Mouse (Mus musculus): ENCODE measurements at regions not wholly inside any gene's neighbourhood (a gene's known extent, or its start where the extent isn't known, plus 50 kb on each side); places are given as distances from the start of the nearest gene placed in this dataset.
A peak's percentile ranks its signal among the peaks of the same experiment; 100 is the strongest.

DNA sequence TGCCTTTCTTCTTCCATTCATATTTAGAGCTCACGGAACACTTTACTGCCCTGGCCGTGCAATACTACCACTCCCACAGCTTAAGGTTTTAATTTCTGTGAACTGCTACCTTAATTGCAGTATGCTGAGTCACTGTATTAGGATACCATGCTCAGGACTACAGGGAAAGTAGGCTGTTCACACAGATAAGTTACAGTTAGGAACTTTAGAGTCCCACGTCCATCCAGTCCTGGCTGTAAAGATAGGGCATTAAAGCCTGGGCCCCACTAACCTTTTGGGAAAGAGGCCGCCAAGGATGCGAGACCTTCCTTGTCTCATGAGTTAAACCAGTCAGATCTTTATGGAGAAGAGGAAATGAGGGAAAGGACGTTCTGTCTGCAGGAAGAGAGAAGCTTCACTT, 574.6 kb downstream of the Stpg2 start:
- no peak for DNase-seq (ENCODE audit: low spot score)

GRCm38 (mm10) chr3:139783406-139783805, 577.9 kb downstream of the Stpg2 start:
- no peak for DNase-seq (ENCODE audit: low spot score)

- DNase-seq (ENCODE audit: low spot score): no peak
Measured at GRCm38 (mm10) chr3:139786510-139786909, 581.0 kb downstream of the Stpg2 start.

DNA sequence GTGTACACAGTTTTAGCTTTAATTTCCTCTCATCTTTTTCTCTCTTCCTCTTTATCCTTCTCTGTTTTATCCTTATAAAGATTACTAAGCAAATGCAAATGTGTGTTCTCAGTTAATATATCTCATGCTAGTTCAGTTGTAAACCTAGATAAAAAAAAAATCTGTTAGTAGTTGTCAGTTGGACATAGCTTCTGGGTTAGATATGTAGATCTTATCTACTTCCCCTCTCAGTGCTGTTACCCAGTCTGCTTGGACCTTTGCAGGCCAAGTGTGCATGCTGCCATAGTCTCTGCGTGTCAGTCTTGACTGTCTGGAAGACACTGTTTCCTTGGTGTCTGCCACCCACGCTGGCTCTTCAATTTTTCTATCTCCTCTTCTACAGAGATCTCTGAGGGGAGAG, 583.4 kb downstream of the Stpg2 start:
- DNase-seq (ENCODE audit: low spot score): no peak

DNA sequence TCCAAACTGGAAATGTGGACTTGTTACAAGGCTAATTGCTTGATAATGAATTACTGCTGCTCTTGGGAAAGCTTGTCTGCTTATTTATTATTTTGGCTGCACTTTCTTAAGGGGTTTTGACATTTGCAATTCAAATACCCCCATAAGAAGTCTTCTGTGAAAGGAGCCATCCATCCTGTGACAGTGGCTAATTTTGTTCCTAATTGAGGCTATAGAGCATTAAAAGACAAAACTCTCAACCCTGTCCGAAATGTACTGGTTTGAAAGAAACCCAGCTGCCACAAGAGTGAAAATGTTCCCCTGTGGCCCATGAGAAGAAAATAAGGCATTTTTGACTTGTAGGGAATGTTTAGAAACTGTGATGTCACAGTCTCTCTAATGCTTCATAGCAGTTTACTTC, 591.2 kb downstream of the Stpg2 start:
- DNase-seq (ENCODE audit: low spot score): no peak

DNA sequence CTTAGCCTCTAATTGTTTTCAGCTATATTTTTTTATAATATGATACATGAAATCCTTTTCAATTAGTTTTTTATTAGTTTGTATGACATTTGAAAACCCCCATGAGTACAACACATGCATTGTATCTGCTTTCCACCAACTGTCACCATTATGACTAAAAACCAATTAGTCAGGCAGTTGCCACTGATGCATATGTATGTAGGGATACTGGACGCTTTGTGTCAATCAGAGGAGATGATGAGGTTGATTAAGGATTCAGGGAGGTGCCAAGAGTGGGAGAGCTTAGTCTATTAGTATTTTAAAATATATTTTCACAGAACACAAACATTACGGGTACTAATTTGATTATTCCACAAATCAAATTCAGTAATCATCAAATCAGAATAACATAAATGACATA, 593.6 kb downstream of the Stpg2 start:
- no peak for DNase-seq (ENCODE audit: low spot score)

- peak; percentile 38 for DNase-seq (ENCODE audit: low spot score)
Measured at GRCm38 (mm10) chr3:139802716-139803710, 597.5 kb downstream of the Stpg2 start.

DNA sequence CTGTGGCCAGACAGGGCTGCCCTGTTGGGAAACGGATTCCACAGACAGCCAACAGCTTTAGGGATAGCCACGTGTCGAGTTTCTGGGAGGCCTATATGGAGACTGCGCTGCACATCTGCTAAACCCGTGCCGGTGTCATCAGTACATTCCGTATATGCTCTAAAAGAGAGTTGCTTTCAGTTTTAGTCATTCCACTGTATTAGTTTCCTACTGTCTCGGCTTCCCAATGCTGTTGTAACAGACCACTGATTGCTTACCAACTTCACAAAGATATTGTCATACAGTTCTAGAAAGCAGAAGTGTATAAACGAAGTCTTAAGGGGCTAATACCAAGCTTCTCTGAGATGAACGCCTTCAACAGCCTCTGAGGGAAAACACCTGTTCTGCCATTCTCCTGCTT, 622.5 kb downstream of the Stpg2 start:
- DNase-seq (ENCODE audit: low spot score): no peak

DNA sequence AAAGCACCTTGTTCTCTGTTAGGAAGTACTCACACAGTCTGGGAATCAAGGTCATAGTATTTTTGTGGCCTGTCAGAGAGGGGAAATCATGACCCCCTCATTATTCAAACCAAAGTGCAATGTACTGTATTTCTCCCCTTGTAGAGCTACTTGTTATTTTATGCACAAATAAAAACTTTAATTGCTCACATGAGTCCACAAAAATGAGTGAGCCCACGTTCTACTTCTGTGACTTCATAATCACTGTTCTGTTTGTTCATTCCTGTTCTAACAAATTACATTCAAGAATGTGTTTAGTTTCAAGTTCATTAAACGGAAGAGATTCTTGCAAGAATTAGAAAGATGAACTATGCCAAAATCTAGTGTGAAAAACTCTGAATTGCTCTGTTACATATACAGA, 623.1 kb downstream of the Stpg2 start:
- DNase-seq (ENCODE audit: low spot score): no peak

GRCm38 (mm10) chr3:139832599-139832998, 627.1 kb downstream of the Stpg2 start:
- DNase-seq (ENCODE audit: low spot score): no peak

DNA sequence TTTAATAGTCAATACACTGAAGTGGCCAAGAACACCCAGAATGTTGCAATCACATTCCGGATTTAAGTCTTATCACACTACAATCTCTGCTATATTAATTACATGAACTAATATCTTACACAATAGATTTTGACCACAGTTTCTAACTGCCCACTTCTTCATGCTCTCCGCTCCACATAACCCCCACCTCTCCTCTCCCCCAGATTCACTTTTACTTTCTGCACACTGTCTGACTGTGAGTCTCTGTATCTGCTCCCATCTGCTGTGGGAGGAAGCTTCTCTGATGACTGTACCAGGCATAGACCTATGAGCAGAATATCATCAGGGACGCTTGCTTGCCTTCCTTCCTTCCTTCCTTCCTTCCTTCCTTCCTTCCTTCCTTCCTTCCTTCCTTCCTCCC, 636.5 kb downstream of the Stpg2 start:
- no peak for DNase-seq (ENCODE audit: low spot score)

DNA sequence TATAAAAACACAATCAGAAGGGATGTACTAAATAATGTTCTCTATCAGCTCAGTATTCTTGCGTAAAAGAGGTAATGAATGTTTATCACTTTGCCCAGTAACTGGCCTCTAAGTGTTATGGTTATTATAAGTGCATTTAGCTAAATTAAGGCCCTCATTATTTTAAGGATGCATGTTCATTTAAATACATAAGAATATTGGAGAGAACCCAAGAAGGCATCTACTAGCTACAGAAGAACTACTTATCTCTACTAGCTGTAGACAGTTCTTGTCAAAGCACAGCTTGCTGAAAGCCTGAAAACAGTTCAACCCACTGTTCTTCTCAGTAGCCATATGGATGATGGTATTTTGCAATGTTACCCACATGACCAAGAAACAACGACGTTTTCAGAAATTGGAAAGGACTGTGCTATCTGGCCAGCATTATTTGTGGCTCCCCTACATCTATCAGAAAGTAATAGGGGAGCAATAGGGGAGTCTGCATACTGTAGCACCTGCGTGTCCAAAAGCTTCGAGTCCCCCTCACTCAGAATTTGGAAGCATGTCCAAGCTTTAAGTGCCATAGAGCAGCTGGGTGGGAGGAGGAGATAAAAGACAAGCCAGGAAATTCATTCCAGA, 637.6 kb downstream of the Stpg2 start:
- DNase-seq (ENCODE audit: low spot score): no peak

DNA sequence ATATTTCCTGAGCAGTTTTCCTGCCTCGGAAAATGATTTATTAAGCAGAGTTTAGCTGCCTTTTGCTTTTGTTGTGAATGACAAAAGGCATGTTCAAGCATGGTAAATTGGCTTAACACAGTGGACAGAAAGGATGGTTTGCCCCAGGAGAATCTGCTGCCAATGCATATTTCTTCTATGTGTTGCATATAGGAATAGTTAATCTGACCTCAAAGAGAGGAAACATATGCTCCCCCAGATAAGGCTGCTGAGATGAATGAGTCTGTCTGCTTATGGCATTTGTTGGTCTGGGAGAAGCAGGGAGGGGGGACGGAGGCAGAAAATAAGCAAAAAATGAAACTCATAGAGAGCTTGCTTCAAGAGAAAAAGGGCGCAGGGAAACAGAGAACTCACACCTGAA, 638.9 kb downstream of the Stpg2 start:
- no peak for DNase-seq (ENCODE audit: low spot score)

DNA sequence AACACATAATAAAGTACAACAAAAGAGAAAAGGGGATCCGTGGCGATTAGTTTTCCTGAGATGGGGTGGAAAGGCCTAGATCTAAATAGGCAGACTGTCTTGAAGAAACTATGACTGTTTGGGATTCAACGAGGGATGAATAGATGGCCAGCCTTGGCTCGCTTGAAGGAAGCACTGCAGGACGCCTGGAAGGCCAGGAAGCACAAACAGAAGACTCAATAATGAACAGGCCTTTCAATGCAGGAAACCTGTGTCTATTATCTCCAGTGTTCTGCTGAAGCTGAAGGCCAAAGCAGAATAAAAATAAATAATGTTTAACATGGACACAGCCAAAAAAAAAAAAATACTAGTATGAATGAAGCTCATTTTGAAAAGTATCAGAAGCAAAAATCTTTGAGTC, 642.3 kb downstream of the Stpg2 start:
- no peak for DNase-seq (ENCODE audit: low spot score)

- no peak for DNase-seq (ENCODE audit: low spot score)
Measured at GRCm38 (mm10) chr3:139859966-139860635, 654.6 kb downstream of the Stpg2 start.

GRCm38 (mm10) chr3:139860831-139861371, 655.4 kb downstream of the Stpg2 start:
- no peak for DNase-seq (ENCODE audit: low spot score)

DNA sequence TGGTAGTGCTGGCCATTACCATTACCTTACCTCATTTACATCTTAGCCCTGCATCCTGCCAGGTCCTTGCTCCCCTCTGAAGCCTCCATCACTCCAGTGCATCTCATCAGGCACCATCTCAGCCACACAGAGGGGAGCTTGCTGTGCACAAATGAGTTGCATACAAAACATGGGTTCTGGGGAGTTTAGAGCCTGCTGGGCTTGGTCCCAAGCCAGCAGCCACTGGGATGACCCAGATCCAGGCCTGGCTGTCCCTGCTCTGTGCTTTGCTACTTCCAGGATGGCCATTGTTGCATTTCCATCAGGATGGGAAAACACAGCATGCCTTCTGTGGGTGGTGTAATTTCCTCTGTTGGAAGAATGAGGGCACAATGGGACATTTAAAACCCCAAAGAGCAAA, 660.8 kb downstream of the Stpg2 start:
- no peak for DNase-seq (ENCODE audit: low spot score)

DNA sequence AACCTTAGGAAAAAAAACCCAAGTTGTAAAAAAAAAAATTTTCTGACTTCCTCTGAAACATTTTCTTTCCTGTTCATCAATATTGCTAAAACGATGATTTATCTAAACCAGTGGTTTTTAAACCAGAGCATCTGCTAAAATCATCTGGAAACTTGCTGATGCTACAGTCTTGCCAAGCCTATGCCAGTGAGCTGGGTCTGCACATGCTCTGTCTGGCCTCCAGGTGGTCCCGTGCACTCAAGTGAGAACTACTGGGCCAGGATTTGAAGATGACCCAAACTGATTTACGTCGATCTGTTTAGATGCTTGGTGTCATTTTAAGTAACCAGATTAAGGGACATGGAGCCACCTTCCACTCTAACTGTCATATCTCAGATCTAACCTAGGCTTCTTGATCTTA, 661.5 kb downstream of the Stpg2 start:
- no peak for DNase-seq (ENCODE audit: low spot score)

DNA sequence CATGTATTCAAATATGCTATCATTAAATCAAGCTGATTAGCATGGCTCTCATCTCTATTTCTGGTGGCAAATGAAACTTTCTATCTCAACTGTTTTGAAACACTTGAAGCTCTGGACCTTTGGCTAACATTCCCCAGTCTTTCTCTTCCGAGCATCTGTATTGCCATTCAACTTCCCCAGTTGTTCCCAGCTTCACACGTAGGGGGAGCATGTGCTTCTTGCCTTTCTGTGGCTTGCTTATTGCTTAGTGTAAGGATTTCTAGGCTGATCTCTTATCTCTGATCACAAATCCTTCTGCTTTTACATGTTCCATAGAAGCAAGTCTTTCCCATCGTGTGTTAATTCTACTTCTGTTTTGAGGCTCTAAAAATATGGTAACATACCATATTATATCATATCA, 662.0 kb downstream of the Stpg2 start:
- DNase-seq (ENCODE audit: low spot score): no peak

DNA sequence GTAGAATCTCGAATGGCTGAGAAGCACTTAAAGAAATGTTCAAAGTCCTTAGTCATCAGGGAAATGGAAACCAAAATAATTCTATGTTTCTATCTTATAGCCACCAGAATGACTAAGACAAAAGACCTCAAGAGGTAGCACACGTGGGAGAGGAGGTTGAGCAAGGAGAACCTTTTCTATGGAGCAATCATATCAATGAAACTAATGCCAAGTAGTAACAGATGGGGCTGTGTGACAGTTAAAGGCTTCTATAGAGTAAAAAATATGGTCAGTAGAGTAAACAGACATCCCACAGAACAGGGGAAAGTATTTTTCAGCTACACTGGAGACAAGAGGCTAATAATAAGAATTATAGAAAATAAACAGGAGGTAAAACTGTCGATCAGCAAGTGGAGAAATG, 664.3 kb downstream of the Stpg2 start:
- DNase-seq (ENCODE audit: low spot score): no peak

DNA sequence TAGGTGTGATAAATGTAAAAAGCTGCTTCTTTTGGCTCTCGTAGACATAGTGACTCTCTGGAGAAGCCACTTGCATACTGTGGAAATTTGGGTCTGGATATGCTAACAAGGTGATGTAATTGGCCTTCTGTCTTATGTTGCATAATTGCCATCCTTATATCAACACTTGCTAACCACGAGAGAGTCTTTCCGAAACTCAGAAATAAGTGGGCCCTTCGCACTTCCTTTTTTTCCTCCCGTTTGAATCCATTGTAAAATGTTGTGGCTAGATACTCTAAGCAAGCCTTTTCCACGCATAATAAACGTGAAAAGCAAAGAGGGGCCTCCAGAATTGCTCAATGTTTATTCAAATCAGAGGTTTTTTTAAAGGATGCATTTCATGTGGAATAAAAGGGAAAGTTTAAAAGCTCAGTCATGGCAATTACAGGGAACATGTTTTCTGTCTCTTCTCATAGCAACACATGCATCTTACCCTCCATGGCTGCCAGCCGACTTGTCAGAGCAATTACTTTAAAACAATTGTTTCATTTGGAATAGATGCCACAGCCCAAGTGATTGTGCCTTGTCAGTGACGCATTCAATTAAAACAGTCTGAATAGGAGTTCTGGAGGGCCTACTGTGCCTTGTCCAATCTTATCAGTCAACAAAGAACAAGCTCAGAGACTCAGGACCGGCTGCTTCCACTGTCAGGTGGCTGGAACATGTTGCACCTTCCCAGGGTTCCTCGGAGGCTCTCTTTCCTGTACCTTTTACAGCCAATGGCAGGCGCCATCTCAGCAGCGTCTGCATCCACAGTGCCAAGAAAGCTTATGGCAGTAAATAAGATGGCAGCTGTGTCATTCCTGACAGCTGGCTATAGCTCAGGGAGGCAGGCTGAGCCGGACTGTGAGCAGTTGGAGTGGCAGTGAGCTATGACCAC, 680.7 kb downstream of the Stpg2 start:
- DNase-seq (ENCODE audit: low spot score): no peak

DNA sequence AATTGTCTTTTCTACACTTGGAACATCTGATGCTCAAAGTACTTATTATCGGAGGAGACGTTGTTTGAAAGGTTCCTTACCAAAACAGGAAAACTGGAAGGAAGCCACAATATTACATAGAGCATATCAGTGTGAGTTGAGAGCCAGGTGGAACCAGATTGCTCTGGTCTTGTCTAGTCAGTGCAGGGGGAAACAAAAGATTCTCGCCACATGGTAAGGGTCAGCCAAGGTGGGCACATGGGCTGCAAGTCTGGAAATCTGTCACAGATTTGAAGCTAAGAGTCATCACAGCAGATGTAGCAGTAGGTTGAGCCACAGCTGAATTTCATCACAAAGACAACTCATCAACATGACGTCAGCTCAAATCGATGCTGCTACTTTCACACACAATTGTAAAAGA, 681.8 kb downstream of the Stpg2 start:
- DNase-seq (ENCODE audit: low spot score): no peak

All from testis, postnatal 14 days (tissue).